Mouse (Mus musculus) layer of hippocampus, adult 9-10 months (tissue): ENCODE results near the gene Mettl14.
"Not testable (repeated sequence)": the region's sequence is repeated elsewhere in the genome, so short reads cannot be mapped to it uniquely, and the experiment has no call there.

Source experiments
- DNase-seq: peaks from one replicate; pipeline ENCODE4 v3.0.0; 2022; ENCODE audit warnings: low spot score

The Mettl14 gene

DNA sequence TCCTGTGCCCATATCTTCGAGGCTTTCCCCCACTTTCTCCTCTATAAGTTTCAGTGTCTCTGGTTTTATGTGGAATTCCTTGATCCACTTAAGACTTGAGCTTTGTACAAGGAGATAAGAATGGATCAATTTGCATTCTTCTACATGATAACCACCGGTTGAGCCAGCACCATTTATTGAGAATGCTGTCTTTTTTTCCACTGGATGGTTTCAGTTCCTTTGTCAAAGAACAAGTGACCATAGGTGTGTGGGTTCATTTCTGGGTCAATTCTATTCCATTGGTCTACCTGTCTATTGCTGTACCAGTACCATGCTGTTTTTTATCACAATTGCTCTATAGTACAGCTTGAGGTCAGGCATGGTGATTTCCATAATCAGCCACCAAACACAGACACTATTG lies 19.1 kb downstream of the Mettl14 start:
- DNase-seq, result not testable (repeated sequence)

GRCm38 (mm10) chr3:123356377-123356991 lies 29.4 kb downstream of the Mettl14 start:
- DNase-seq, result no peak

- DNase-seq, result no peak
These were observed 31.5 kb downstream of the Mettl14 start for GRCm38 (mm10) chr3:123354388-123354787.

DNA sequence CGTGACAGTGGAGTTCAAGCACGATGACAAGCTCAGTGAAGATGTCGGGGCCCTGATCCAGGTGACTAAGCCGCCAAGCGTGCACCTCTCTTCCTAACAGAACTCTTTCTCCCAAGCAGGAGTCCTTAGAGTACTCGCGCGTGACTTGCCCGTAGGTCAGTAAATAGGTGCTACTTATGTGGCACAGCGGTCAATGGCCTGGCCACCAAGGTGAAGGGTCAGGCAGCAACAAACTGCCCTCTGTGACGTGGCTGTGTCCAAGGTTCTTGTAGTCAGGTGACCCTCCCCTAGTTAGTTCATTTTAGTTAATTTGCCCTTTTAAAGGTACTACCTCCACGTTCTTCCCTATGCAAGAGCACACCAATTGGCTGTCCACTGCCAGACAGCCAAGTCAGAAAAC lies 32.2 kb downstream of the Mettl14 start:
- no peak for DNase-seq

DNA sequence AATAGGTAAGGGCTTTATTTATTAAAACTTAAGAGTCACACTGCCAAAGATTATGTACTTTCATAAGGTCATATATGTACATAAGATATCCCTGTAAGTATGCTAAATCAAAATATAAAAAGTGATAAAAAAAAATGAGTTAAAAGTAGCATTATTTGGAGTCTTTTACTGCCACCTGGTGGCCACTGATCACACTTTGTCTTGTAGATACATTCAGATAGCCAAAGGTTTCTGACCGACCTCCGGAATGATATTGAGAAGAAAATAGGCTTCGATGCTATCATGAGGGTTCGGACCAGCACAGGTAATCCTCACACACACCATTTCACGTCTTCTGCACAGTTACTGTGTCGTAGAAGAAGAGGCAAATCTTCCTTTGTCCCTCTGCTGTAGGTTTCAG lies 32.7 kb downstream of the Mettl14 start:
- DNase-seq, result no peak

- no peak for DNase-seq
These were observed 34.4 kb downstream of the Mettl14 start for GRCm38 (mm10) chr3:123351519-123351918.

DNA sequence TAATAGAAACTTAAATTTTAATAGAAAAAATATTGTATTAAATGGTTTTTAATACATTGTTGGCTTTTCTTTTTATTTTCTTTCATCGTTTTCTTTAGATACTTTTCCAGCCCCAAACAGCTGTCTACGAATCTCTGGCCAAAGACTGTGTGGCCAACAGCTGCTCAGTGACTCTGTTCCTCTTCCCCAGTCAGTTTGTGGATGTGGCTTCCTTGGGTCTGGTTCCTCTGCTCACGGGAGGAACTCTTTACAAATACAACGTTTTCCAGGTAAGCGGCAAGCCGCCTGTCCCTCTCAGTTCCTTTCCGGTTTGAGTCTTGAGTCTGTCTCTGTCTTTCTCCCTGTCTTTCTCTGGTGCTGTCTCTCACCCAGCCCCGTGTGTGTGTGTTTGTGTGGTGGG lies 35.3 kb downstream of the Mettl14 start:
- no peak for DNase-seq

DNA sequence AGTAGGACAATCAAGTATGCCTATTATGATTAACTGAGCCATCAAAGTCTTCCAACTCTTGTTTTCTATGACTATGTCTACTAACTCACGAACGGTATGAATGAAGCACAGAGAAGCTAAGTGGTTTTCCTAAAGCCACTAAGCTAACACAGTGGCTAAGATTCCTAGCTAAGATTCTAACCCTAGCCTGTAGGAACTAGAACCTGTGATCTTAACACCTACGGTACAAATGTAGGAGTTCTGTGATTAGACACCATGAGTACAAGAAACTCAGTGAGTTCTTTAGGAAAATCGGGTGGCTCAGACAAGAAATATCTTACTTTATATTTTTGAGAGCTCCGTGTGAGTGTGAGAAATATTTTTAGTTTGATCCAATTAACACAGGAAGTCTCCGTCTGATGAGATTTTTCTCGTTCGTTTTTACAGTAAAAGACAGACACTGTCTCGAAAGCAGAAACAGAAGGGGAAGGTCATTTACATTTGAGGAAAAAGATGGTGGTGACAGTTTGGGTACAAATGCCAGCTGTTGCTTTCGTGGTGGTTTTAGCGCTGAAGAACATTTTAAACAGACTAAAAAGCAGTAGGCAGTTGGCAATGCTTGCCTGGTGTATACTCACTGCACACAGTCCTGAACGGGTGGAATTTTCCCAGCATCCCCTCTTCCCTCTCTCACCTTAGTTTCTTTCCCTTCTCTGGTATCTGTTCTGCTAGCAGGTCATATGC lies 37.7 kb downstream of the Mettl14 start:
- no peak for DNase-seq

GRCm38 (mm10) chr3:123343690-123344089 lies 42.2 kb downstream of the Mettl14 start:
- DNase-seq, result no peak

DNA sequence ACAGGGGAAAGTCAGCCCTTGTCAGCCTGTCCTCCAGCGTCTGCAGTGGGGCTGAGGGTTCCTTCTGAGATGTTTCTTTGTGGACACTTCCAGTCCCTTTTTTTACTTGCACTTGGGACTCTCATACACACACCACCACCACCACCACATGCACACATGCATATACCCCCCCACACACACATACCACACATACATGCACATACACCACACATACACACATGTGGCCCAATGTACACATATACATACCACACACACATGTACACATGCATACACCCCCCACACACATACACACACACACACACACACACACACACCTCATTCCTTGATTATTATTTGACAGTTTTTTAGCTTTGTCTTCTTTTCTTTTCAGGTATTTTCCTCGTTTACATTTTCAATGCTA lies 44.9 kb downstream of the Mettl14 start:
- DNase-seq, result no peak

GRCm38 (mm10) chr3:123338666-123339195 lies 47.2 kb downstream of the Mettl14 start:
- no peak for DNase-seq

- DNase-seq, result no peak
These were observed 48.1 kb downstream of the Mettl14 start for GRCm38 (mm10) chr3:123337853-123338252.

DNA sequence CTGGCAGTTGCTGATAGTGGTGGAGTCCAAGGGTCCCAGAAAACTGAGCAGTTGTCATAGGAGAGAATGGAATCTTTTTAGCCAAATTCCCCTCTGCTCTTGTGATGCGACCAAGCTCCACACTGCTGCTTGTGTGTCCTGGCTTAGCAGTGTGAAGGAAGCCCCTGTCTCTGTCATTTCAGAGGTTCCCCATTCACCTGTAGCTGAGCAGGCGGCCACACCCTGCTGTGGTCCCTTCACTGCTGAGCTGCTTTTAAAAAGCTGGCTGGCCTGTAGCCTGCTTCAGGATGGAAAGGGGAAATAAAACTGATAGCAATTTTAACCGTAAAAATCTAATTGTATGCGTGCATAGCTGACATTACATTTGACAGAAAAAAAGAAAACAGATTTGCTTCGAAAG lies 49.0 kb downstream of the Mettl14 start:
- no peak for DNase-seq

DNA sequence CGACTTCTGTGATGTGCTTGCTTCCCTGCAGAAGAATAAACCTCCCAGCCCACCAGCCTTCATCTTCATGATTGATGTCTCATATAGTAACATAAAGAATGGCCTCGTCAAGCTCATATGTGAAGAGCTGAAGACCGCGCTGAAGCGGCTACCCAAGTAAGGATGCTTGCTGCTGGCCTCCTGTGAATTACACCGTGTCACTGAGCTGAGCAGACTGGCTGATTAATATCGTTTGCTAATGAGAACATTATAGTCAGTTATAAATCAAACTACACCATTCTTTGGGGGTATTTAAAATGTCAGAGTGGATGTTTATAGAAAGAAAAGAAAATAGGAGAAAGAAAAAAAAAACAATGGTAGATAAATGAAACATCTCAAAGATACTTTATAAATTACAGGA lies 49.5 kb downstream of the Mettl14 start:
- no peak for DNase-seq

DNA sequence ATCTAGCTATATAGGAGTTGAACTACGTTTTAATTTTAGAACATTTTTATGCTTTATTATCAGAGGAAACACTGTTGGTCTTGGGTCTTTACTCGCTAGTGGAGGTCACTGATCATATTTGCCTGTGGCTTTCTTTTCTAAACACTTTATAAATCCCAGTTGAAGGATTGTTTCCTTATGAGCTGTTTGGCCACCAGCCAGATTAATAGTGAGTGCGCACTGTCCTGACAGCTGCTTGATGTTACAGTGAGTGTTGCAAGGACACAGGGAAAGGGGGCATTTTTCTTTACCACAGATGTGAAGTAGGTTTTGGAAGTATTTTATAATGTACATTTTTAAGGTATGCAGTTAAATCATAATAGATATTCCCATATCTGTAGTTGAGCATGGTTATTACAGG lies 50.4 kb downstream of the Mettl14 start:
- DNase-seq, result no peak

DNA sequence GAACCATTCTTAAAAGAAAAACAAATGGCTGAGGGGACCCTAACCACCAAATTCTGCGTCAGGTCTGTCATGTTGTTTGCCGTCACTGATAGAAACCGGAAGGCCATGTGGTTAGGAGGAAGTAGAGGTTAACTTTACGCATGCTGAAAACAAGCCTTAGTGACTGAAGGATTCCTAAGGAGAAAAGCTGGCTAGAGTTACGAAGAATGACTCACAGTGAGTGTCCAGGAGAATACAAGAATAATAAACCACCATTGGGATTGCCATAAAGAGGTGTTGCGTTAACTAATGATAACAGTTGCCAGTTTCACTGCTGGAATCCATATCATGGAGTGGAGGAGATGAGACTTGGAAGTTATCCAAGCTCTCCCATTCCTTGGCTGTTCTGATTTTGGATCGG lies 51.0 kb downstream of the Mettl14 start:
- DNase-seq, result no peak

GRCm38 (mm10) chr3:123333055-123333424 lies 52.9 kb downstream of the Mettl14 start:
- no peak for DNase-seq

DNA sequence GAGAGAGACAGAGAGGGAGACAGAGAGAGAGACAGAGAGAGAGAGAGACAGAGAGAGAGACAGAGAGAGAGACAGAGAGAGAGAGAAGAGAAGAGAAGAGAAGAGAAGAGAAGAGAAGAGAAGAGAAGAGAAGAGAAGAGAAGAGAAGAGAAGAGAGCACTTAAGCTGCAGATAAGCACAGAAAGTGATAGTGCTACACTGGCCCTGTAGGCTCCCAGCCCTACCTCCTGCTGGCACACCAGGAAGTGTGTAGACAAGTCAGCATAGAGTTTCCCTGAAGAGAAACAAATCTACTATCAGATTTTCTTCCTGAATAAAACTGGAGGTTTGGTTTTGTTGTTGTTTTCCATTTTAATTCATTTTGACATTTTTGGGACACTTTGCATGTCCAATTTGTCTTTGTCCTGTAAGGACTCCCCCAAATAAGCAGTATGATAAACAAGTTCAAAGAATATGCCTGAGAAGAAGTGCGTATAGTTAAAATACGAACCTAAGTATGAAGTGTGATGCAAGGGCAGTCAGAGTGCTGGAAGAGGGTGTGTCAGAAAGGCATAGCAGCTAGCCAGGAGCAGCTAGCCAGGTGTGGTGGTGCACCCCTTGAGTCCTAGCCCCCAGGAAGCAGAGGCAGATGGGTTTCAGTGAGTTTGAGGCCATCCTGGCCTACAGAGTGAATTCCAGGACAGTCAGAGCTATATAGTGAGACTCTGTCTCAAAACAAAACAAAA lies 53.4 kb downstream of the Mettl14 start:
- no peak for DNase-seq

GRCm38 (mm10) chr3:123330221-123330620 lies 55.7 kb downstream of the Mettl14 start:
- DNase-seq, result no peak

GRCm38 (mm10) chr3:123329251-123329650 lies 56.7 kb downstream of the Mettl14 start:
- no peak for DNase-seq

- DNase-seq, result no peak
These were observed 61.6 kb downstream of the Mettl14 start for GRCm38 (mm10) chr3:123324326-123324725.

DNA sequence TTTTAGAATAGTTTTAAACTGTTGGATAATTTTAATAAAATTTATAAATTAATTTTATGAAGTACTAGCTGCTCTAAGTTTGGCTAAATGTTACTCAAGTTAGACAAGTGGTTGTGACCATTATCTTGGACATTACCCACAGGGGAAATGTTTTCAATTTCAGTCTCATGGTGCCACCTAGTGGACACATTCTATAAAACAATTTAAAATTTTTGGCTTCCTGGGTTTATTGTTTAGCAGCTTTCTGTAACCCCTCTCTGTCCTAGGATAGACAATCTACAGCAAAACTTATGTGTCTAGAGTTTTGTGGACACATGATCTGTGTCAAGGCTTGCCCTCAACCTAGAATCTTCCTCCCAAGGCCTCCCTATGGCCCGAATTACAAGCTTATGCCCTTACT lies 63.8 kb downstream of the Mettl14 start:
- DNase-seq, result peak; percentile 61

DNA sequence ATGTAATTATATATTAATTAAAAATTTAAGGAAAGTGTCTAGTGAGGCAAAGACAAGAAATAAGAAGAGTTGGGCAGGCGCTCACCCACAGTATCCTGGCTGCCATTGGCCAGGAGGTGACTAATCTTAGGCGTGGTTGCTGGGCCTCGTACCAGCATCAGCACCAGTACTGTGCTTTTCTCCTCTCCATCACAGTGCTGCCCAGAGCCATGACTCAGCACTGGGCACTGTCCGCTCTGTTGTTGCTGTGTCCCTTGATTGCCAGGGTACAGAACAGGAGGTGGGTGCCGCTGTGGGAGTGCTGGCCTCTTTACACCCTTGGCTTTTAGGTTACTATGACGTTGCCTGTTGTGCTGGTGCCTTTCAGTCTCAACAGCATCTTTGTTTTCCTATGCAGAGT lies 64.3 kb downstream of the Mettl14 start:
- no peak for DNase-seq
